Mouse (Mus musculus) lung, postnatal 10 days (tissue): Measurements from ENCODE around the gene a.
A peak's percentile ranks its signal among the peaks of the same experiment; 100 is the strongest.

ENCODE experiments used
- DNase-seq: peaks from one replicate; pipeline ENCODE4 v3.0.0; 2021

The a gene

GRCm38 (mm10) chr2:155071027-155071426, 279.8 kb downstream of the a start:
- DNase-seq: no peak

- DNase-seq: no peak
Observed at GRCm38 (mm10) chr2:155072353-155073145, 281.3 kb downstream of the a start.

- DNase-seq: no peak
Observed at GRCm38 (mm10) chr2:155073347-155073746, 282.1 kb downstream of the a start.

GRCm38 (mm10) chr2:155073978-155074765, 283.0 kb downstream of the a start, which contains the start of gene Ahcy:
Ahcy (minus strand) TSS chr2:155074497.
- peak; percentile 91 for DNase-seq

- DNase-seq: peak; percentile 16
Observed at GRCm38 (mm10) chr2:155074766-155075330, 283.6 kb downstream of the a start.

- DNase-seq: no peak
Observed at GRCm38 (mm10) chr2:155075649-155076048, 284.4 kb downstream of the a start.

- DNase-seq: no peak
Observed at GRCm38 (mm10) chr2:155079500-155080178, 288.4 kb downstream of the a start.

GRCm38 (mm10) chr2:155080179-155080530, 289.0 kb downstream of the a start:
- DNase-seq: no peak

- DNase-seq: no peak
Observed at GRCm38 (mm10) chr2:155081056-155081455, 289.9 kb downstream of the a start.

- DNase-seq: peak; percentile 76
Observed at GRCm38 (mm10) chr2:155082121-155082803, 291.1 kb downstream of the a start.

- no peak for DNase-seq
Observed at GRCm38 (mm10) chr2:155084546-155084945, 293.3 kb downstream of the a start.

- DNase-seq: peak; percentile 58
Observed at GRCm38 (mm10) chr2:155086328-155086727, 295.1 kb downstream of the a start.

- no peak for DNase-seq
Observed at GRCm38 (mm10) chr2:155088264-155088663, 297.1 kb downstream of the a start.

GRCm38 (mm10) chr2:155090909-155091742, 299.9 kb downstream of the a start:
- peak; percentile 14 for DNase-seq

- DNase-seq: no peak
Observed at GRCm38 (mm10) chr2:155091743-155092075, 300.5 kb downstream of the a start.

- no peak for DNase-seq
Observed at GRCm38 (mm10) chr2:155093418-155093817, 302.2 kb downstream of the a start.

GRCm38 (mm10) chr2:155098720-155099380, 307.6 kb downstream of the a start:
- peak; percentile 59 for DNase-seq

- DNase-seq: peak; percentile 14
Observed at GRCm38 (mm10) chr2:155099421-155099820, 308.2 kb downstream of the a start.

GRCm38 (mm10) chr2:155099994-155100795, 309.0 kb downstream of the a start:
- DNase-seq: no peak
